Mouse (Mus musculus) thymus, postnatal 36 days (tissue): ENCODE results near the gene Tldc2.

Experiments
- DNase-seq, 2 experiments: peaks; one replicate each; pipeline ENCODE4 v3.0.0; 2022; ENCODE audit warnings: mixed read lengths in 2 of 2

Tldc2 gene

DNA sequence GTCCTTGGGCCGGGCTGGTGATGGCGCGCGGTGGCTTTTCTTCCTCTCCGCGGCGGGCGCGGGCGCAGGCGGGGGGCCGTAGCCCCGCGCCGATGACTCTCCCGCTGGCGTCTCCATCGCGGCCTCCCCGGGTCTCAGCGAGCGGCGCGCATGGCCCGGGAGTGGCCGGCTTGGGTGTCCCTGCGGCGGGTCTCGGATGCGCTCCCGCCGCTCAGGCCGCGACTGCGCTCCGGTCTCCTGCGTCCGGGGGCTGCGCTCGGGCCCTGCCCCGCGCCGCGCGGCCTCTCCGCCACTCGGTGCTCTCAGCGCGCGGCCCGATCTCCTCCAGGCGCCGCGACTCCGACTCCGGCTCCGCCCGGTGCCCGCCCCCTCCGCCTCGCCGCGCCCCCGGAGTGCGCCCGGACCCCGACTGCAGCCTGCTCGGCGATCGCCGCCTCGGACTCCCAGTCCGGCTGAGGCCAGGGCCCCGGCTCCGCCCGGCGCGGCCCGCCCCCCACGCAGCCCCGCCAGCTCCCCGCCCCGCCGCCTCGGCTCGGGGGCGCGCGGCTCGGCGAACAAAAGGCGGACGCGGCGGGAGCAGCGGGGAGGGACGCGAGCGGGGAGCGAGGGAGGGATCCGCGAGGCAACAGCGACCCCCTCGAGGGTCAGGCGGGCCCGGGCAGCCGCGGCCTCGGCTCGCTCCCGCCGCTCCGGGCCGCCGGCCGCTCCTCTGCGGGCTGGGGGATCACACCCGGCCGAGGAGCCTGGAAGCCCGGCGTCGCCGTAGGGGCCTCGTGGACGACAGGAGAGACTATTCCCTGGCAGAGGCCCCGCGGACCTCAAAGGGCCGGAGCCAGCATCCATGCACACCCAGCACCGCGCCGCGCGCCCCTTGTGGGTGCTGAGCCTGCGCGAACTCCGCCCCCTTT, 7.8 kb upstream of the Tldc2 start, which contains the start of gene Soga1:
Soga1 (minus strand) TSS at position 462 of the 908 bp plus-strand sequence.
- peak; percentile 65 to 68 for DNase-seq

DNA sequence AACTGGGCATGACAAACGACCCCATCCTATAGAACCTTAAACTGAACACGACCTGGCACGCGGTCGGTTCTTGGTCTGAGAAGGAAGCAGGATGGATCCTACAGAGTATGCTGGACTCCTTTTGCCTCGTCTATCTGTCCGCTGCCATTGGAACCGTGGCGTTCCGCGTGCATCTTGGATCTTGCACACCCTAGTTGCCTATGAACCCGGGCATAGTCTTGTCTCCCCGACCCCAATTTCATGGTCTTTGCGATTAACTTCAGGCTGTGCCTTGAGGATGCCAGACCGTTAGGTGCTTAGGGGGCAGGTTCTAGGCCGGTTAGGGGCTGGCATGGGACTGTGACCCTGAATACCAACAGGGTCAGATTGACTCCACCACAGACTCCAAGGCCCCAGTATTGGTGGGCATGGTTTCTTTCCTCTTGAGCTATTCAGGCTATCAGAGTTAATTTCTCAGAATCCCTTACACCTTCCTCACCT, 7.1 kb upstream of the Tldc2 start:
- DNase-seq: no peak

DNA sequence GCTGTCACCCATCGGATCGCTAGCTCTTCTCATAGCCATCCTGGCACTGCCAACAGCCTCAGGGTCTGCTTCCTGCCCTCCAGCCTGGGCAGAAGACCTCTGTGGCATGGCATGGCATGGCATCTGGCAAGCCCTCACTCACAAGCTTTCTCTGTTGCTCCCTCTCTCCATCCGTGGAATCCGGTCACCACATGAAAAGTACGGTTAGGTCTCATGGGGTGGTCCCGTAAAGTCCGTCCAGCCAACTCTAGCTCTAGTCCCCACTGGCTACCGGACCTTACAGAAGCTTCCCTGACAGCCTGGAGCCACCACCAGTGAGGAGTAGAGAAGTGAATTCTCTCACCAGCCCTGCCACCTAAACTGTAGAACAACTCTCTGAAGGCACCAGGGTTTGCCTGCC, 5.5 kb upstream of the Tldc2 start:
- DNase-seq: no peak

DNA sequence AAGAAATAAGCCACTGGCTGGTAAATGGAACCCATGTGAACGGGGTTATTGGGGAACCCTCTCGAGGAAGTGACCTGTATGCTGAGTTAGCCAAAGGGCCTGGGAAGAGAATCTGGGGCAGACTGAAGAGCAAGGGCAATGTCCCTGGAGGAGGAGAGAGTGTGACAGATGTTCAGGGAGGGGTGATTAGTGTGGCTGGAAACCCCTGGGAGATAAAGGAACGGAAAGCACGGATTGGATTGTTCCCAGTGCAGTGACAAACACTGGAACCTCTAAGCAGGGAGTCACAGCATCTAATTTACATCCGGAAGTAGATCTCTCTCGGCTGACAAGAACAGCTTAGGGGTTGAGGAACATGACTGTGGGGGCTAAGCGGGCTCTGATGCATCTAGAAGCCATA, 4.9 kb upstream of the Tldc2 start:
- DNase-seq: no peak

DNA sequence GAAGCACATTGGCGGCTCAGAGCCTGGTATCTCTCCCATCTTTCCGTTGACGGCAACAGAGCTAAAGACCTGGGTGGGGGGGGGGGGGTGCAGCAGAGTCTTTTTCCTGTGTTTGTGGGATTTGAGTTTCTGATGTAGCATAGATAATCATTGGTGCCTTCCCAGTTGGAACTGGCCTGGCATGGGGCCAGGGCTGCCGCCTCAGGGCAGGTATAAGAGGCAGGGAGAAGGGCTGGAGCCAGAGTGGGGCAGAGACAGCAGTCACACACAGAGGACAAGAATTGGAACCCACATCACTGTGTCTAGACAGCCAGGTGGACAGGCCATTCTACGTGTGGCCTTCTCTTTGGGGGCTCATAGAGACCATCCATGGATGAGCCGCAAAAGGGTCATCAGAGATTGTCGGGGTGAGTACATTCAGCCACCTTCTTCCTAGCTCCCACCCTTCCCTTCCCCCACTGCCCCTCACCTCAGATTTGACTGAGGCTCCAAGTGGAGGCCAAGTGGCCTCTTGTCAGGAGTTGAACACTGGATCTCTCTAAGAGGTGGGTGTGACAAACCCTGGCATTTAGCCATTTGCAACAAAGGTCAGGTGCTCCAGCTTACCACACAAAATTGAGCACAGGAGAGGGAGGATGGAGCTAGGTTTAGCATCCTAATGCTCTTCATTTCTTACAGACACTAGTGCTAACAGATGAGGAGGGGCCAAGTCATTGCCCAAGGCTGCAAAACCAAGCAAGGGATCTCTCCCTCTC, 1.8 kb upstream of the Tldc2 start:
- DNase-seq: no peak

DNA sequence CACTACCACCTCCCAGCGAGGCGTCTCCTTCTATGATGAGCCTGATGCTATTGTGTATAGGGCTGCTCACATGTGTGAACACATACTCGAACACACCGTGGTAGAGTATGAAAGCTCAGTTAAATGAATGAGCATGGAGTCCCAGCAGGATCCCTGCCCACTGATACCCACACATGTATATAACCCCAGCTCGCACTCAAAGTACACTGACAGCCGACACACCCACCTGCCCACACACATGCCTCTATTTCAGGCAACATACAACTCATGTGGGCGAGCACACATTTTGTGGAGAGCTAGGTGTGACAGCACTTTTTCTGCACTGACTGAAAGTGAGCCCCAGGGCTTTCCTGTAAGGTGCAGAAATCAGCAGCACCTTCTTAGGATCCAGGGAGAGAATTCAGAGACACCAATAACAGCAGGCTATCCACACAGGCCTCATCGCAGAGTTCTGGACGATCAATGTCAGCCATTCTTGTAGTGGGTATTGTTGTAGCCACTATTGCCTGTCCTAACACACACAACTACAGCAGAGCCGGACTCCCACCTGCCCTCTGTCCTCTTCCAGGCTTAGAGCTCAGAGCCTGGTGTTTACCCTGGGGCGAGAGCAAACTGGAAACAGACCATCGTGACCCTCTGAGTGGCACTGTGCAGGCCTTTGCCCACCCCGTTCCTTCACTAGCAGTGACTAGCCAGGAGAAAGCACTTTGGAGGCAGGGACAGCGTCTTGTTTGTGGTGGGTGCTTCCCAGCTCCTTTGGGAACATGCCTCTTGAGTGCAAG, 872 bp downstream of the Tldc2 start:
- DNase-seq: no peak

DNA sequence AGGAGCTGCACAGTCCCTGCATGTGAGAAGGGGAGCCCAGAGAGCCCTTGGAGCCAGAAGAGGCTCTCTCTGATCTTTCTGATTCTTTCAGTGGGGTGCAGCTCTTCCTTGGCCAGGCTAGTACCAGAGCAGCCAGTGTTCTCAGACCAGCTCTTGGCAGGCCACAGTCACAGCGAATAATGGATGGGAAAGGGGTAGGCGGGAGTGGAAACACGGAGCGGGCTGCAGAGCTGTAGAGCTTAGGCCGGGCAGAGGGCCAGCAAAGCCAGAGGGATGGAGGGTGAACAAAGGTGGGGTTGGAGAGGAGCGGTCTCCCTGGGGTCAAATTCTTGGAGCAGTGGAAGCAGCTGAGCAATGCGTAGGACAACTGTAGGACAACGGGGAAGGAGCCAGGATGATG, 5.2 kb downstream of the Tldc2 start:
- no peak for DNase-seq

DNA sequence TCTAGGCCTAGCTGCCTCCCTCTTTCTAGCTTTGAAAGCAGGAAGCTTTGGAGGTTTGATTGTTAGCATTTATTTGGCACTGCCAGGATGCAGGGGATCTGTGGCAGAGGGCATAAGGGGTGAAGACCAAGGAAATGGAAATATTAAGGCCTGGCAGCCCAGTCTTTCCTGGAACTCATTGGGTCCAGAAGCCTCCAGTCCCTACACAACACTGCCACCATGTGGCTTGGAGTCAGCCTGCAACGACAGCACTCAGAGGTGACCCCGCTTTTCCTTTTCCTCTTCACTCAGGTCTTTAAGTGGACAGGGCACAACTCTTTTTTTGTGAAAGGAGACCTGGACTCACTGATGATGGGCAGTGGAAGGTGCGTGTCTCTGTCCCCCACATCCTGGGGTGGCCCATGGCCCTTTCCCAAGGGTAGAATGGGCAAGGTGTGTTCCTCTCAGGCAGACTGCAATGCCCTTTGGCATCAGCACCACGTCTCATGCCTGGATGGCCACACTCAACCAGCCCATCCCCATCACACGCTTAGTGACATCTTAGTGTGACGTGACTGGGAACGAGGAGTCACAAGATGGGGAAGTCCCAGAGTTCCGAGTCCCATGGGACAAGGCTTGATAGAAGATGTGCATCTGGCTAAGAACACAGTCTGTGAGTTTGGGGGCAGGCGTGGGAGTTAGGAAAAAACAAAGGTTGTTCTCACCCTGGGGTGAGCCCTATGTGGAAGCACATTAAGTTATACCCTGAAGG, 8.3 kb downstream of the Tldc2 start:
- DNase-seq: peak; percentile 33 to 47

DNA sequence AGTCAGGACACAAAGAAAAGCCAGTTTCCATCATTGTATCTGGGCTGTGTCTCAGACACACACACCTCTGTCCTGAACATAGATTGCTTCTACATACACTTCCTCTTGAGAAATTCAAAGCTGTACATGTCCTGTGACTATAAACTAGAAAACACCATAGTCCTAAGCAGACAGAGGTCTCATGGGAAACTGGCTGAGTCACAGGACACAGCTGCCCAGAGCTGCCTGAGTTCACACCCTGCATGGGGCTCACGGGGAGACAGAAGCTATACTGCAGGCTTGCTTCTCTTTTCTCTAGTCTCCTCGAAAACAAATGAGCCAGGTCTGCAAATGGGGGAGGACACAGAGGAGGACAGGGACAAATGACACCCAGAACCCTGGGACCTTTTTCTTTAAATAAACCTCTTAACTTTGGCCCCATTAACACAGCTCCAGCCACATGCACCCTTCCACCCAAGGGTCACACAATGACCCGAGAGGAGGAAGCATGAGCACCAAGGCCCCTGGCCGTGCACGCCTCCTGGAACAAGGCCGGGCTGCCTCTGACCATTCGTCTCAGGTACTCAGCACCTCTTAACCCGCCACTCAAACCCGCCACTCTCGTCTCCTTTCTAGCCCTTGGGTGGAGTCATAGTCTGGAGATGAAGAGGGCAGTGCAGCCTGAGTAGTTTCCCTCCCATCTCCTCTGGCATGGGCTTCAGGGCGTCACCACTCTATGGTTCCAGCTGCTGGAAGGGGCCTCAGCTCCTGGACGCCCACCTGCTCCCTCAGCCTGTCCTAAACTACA, 12.9 kb downstream of the Tldc2 start:
- no peak for DNase-seq

DNA sequence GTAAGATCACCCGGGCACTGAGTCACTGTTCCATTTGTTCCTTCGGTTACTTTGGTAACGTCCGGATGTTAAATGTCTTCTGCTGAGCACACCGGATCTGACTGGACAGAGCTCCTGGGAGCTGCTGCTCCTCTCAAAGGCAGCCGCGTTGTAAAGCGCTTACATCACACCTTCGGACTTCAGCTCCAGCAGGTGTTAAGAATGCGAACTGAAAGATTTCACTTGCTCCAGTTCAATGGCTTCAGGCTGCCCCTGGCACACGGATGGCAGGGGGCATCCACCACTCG, 13.4 kb downstream of the Tldc2 start:
- no peak for DNase-seq

DNA sequence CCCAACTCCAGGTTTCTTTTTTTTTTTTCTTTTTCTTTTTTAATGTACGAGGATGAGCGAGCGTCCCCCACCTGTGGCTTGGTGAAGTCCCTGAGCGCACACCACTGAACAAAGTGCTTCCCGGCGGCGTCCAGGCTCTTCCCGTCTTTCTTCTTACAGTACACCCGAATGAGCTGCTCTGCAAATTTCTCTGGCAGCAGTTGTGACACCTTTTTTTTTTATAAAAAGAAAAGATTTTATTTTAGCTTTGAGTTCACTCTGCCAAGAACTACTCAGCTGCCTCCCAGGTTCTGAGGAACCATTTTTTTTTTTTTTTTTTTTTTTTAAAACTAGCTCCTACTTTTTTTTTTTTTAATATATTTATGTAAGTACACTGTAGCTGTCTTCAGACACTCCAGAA, 14.8 kb downstream of the Tldc2 start:
- DNase-seq: no peak

DNA sequence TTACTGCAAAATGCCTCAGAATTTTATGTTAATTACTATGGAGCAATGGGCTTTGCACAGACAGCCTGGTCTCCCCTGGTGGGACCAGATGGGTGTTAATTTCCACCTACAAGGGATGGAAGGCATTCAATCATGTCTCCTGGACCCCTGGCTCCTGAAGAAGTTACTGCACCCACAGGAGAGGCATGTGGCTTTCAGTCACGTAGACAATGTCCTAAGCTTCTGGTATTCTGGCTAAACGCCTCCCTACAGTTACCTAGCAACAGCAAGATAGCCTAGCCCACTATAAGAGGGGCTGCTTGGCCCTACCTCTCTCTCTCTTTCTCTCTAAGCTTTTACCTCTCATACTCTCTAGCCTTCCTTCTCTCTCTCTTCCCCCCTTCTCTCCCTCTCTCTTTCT, 15.4 kb downstream of the Tldc2 start:
- DNase-seq: no peak

DNA sequence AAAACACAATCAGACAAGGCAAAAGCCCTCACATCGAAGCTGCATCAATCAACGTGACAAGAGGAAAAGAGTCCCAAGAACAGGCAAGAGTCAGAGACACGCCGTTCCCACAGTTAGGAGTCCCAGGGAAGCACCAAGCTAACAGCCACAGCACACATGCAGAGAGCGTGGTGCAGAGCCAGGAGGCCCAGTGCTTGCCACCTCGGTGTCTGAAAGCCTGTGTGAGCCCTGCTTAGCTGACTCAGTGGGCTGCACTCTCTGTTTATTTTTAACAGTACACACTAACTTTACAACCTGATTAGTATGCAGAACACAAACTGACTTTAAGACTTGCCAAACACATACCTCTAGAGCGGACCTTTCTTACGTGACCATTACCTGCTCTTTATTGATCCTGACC, 17.6 kb downstream of the Tldc2 start:
- no peak for DNase-seq

DNA sequence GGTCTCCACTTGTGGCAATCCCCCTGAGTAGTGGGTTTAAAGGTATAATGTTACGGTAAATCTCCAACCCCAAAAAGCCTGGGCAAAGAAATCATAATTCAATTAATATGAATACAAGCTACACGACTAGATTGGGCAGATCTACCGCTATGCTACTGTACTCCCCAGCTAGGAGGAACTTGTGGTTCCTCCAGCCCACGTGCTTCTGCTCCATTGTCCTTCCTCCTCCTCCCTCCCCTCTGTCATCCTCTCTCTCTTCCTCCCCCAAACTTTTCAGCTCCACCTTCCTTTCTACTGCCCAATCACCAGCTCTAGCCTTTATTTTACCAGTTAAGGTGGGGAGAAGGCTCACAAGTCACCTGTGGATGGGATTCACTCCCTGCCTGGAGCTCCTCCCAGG, 21.4 kb downstream of the Tldc2 start:
- DNase-seq: no peak

DNA sequence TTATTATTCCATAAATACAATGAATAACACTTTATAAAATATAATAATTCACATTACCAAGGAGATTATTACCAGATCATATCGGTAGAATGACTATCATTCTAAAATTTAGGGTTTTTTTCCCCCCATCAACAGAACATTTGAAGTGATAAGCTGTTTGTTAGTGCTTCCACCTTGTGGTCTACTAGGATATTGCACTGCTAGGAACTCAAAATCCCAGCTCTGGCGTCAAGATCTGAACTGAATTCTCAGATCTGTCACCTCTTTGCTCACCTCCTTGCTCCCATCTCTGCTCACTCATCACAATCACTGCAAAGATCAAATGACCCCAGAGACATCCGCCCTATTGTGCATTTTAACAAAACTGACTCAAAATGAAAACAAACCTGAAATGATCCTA, 30.1 kb downstream of the Tldc2 start:
- no peak for DNase-seq

DNA sequence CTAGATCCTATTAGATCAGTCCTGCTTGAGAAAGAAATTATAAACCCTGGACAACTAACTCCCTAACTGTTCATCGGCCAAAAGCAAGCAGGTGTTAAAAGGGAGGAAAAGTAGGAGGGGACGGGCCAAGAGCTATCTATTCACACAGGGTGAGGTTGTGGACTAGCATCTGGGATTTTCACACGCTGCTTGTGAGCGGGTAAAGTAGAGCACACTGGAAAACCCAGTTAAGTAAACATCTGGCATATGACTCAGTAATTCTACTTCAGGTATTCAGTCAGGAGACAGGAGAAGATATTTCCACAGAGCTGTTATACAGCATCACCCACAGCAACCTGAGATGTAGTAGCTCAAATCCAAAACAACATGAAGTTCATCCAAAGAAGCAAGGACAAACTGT, 31.7 kb downstream of the Tldc2 start:
- DNase-seq: no peak

DNA sequence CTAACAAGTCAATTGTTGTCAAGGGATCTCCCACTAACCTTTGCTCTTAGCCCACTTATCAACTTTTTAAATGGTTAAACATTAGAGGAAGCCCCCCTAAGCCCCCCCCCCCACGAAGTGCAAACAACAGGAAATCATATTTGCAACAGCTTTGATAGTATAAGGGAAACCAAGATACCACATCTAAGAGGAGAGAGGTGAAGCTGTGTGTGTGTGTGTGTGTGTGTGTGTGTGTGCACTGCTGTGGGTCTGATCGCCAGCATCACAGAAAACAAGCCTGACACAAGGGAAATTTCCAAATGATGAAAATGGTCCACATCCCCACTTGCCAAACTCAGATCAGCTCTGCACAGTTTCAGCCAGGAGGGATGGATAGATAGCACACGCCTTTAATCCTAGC, 32.2 kb downstream of the Tldc2 start:
- peak; percentile 21 to 35 for DNase-seq

DNA sequence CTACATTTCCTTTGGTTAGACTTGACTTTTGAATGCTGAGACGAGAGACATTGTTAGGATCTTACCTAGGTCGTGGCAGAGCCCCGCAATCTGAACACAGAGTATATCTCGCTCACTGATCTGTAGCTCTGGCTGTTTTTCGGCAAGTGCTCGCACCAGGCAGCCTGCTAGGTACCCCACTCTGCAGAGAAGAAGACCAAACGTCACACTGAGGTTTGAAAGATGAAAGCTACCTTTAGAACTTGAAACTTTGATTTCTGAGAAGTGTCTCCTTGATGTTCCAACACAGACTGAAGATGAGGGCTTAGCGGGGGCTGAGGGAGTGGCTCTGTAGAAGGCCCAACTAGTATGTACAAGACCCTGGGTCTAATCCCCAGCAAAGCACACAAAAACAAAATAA, 34.9 kb downstream of the Tldc2 start:
- peak; percentile 24 to 65 for DNase-seq

DNA sequence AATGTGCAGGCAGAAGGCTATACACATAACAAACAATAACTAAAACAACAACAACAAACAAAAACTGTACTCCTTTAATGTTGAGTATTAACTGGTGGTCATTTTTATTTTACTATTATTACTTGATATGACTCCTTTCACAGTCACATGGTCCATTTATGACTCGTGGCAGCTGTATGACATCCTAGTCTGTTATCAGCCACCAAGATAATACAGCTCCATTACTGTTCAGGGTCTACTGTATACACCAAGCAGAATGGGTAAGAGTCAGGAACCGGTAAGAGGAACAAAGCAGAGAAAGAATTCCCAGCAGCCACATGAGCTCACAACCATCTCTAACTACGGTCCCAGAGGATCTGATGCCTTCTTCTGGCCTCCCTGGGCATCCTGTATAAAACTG, 38.4 kb downstream of the Tldc2 start:
- DNase-seq: no peak

DNA sequence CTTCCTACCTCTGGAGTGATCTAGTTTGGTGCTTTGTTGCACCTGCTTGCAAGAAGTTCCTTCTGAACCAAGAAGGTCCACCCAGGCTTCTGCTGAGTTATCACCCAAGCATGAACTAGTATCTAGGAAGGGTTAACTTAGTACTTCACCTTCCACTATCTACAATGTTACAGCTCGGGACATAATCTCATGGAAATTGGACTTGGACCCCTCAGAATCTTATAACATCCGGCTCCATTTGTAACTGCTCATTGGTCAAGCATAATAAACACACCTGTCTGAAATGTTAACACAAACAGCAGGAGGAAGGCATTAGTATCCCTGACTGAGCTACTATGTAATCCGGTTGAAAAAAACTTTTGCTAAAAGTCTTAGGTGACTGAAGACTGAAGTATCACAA, 40.5 kb downstream of the Tldc2 start:
- DNase-seq: no peak

DNA sequence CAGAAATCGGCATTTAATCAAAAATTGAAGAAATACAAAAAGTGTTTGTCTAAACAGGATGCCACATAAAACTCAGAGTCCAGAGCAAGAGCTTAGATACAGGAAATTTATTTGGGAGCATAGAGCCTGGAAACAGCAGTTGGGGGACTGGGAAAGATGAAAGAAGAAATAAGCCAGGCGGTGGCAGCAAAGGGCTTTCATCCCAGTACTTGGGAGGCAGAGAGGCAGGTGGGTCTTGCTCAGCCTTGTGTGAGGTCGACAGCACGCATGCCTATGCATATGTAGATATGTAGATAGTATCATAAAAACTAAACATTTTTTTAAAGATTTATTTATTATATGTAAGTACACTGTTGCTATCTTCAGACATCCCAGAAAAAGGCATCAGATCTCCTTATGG, 41.2 kb downstream of the Tldc2 start:
- no peak for DNase-seq

DNA sequence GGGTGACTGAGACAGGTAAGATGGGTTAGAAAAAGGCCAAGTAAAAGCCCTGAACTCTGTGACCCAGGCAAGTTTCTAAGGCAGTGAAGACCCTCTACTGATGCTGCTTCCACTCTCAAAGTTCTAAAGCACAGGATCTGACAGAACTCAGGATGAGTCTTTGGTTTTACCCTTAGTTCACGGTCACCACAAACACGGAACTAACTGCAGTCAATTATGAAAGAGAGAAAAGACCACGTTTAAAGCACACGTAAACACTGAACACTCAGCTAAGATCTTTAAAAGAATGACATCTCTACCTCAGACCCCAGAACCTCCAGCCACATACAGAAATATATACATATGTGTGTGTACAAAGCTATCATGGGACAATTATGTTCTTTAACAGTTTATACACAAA, 42.2 kb downstream of the Tldc2 start:
- no peak for DNase-seq
